Mouse (Mus musculus): ENCODE data around the gene Traip. TPM values are rescaled to one million over a fixed set of nuclear protein-coding genes. Genes with fewer than 3 reads are reported as not detected.

Gene Traip
- polyA plus RNA-seq, 1 experiment from 2014 or later = 5.7 TPM

Other genes with a start within 250 kb of the Traip start
- 17.0 and 18.7 TPM in 2 replicates for gene Sema3f, start 239.7 kb upstream of the Traip start, polyA plus RNA-seq (2014; fragmentation: Nextera tagmentation; extraction: Ambion mirVana)
- 237 and 239 TPM in 2 replicates for gene Rbm5, start 179.1 kb upstream of the Traip start, polyA plus RNA-seq (2014; fragmentation: Nextera tagmentation; extraction: Ambion mirVana)
- gene Rbm6, start 76.9 kb upstream of the Traip start, polyA plus RNA-seq (2014; fragmentation: Nextera tagmentation; extraction: Ambion mirVana) = 87.1 and 96.0 TPM in 2 replicates
- 21.3 and 23.4 TPM in 2 replicates for gene Mon1a, start 62.0 kb upstream of the Traip start, polyA plus RNA-seq (2014; fragmentation: Nextera tagmentation; extraction: Ambion mirVana)
- gene Mst1r, start 43.3 kb upstream of the Traip start, polyA plus RNA-seq (2014; fragmentation: Nextera tagmentation; extraction: Ambion mirVana) = 0.51 and 1.5 TPM in 2 replicates
- gene Actl11, start 21.7 kb upstream of the Traip start, polyA plus RNA-seq (2014; fragmentation: Nextera tagmentation; extraction: Ambion mirVana) = not detected in 2 replicates
- gene Camkv, start 14.5 kb upstream of the Traip start, polyA plus RNA-seq (2014; fragmentation: Nextera tagmentation; extraction: Ambion mirVana) = 12.5 and 20.1 TPM in 2 replicates
- 2.0 and 8.2 TPM in 2 replicates for gene Uba7, start 25.4 kb downstream of the Traip start, polyA plus RNA-seq (2014; fragmentation: Nextera tagmentation; extraction: Ambion mirVana)
- gene Gm20661, start 32.9 kb downstream of the Traip start, polyA plus RNA-seq (2014; fragmentation: Nextera tagmentation; extraction: Ambion mirVana) = 0.58 and 1.8 TPM in 2 replicates
- 10.4 and 19.5 TPM in 2 replicates for gene Inka1, start 35.7 kb downstream of the Traip start, polyA plus RNA-seq (2014; fragmentation: Nextera tagmentation; extraction: Ambion mirVana)
- 1.2 and 4.5 TPM in 2 replicates for gene Cdhr4, start 42.4 kb downstream of the Traip start, polyA plus RNA-seq (2014; fragmentation: Nextera tagmentation; extraction: Ambion mirVana)
- 0.94 TPM in 1 of 2 replicates, not detected in the other for gene Gm20662, start 46.2 kb downstream of the Traip start, polyA plus RNA-seq (2014; fragmentation: Nextera tagmentation; extraction: Ambion mirVana)
- 53.6 and 63.5 TPM in 2 replicates for gene Ip6k1, start 52.4 kb downstream of the Traip start, polyA plus RNA-seq (2014; fragmentation: Nextera tagmentation; extraction: Ambion mirVana)
- 19.5 and 21.2 TPM in 2 replicates for gene Gmppb, start 99.1 kb downstream of the Traip start, polyA plus RNA-seq (2014; fragmentation: Nextera tagmentation; extraction: Ambion mirVana)
- gene Amigo3, start 103.0 kb downstream of the Traip start, polyA plus RNA-seq (2014; fragmentation: Nextera tagmentation; extraction: Ambion mirVana) = 2.8 and 3.5 TPM in 2 replicates
- 0.08 TPM in 1 of 2 replicates, not detected in the other for gene Mst1, start 130.3 kb downstream of the Traip start, polyA plus RNA-seq (2014; fragmentation: Nextera tagmentation; extraction: Ambion mirVana)
- gene Rnf123, start 133.2 kb downstream of the Traip start, polyA plus RNA-seq (2014; fragmentation: Nextera tagmentation; extraction: Ambion mirVana) = 47.7 and 55.7 TPM in 2 replicates
- gene Apeh, start 144.5 kb downstream of the Traip start, polyA plus RNA-seq (2014; fragmentation: Nextera tagmentation; extraction: Ambion mirVana) = 47.9 and 51.7 TPM in 2 replicates
- gene Bsn, start 240.2 kb downstream of the Traip start, polyA plus RNA-seq (2014; fragmentation: Nextera tagmentation; extraction: Ambion mirVana) = 16.0 and 17.9 TPM in 2 replicates

Measured in neural tube, embryonic 14.5 days (tissue).